14 mouse cellular contexts compared by ENCODE assay signal in genomic region chr2:181691571-181691970, GRCm38 (mm10). TPM values are rescaled to one million over a fixed set of nuclear protein-coding genes. Genes with fewer than 3 reads are reported as not detected.
A peak's percentile ranks its signal among the peaks of the same experiment; 100 is the strongest.
DNase-seq lines count a peak whose midpoint lies in the region; ATAC-seq and TF ChIP-seq lines count a peak whose summit lies in the region.
"Had no signal": no experiment of that assay in that cellular context is flagged by ENCODE, and none has a peak within 500 bp of the region (broad histone marks: within the 10 kb centered on the region; RNA-seq: fewer than 3 reads in every experiment).

No protein-coding gene starts in this region.

- 92% methylated on average over 4 of the region's 4 CpGs for WGBS in kidney, postnatal 0 days
- WGBS in macrophage (ENCODE audit: missing documents), result 9% methylated on average over 4 of the region's 4 CpGs
- 93% methylated on average over 4 of the region's 4 CpGs for WGBS in forebrain, postnatal 0 days

- H3K36me3 ChIP-seq in kidney, postnatal 0 days (ENCODE audit: insufficient read depth, low read length), result peaks cover 15% of the 10 kb centered on the region
- peaks cover 34% of the 10 kb centered on the region; the same call in 1 of the 2 replicates for H3K36me3 ChIP-seq in macrophage (ENCODE audit: inconsistent target)
- H3K36me3 ChIP-seq in forebrain, postnatal 0 days (ENCODE audit: insufficient read depth), result peaks cover 29% of the 10 kb centered on the region

- H3K27ac ChIP-seq in kidney, postnatal 0 days, result no peak overlapping the region
- H3K27ac ChIP-seq in macrophage, result peak overlapping the region; percentile 89
- no peak overlapping the region for H3K27ac ChIP-seq in forebrain, postnatal 0 days (ENCODE audit: low read depth, low read length)
- H3K27ac ChIP-seq: hindbrain, embryonic 15.5 days; midbrain, embryonic 12.5 days had no signal

- H3K79me2 ChIP-seq in macrophage (ENCODE audit: inconsistent target), result peaks cover 49% of the 10 kb centered on the region

- 0 out of 2 replicates have a peak overlapping the region, but pooled peaks have one; percentile 23 for H3K9ac ChIP-seq in kidney, postnatal 0 days (ENCODE audit: low read depth, low read length)
- H3K9ac ChIP-seq in forebrain, postnatal 0 days, result no peak overlapping the region
- H3K9ac ChIP-seq: hindbrain, embryonic 15.5 days; midbrain, embryonic 12.5 days had no signal

- ATAC-seq in kidney, postnatal 0 days (replicated peaks; ENCODE audit: low FRiP score, low read depth), result no peak
- ATAC-seq in forebrain, postnatal 0 days, result no peak

- no peak for TF ChIP-seq CTCF in kidney, postnatal 0 days (IDR thresholded peaks at IDR 0.05; ENCODE audit: low read depth)
- TF ChIP-seq CTCF in forebrain, postnatal 0 days (IDR thresholded peaks at IDR 0.05; ENCODE audit: low read depth), result no peak

- H3K4me2 ChIP-seq in kidney, postnatal 0 days (ENCODE audit: low read length), result no peak overlapping the region; the same call in 1 of the 2 replicates
- no peak overlapping the region for H3K4me2 ChIP-seq in forebrain, postnatal 0 days (ENCODE audit: low read depth)
- H3K4me2 ChIP-seq: midbrain, embryonic 12.5 days had no signal

- H3K27me3 ChIP-seq in kidney, postnatal 0 days (ENCODE audit: insufficient read depth, low read length), result no peaks in the 10 kb centered on the region
- H3K27me3 ChIP-seq in forebrain, postnatal 0 days (ENCODE audit: insufficient read depth, low read length), result no peaks in the 10 kb centered on the region
- H3K27me3 ChIP-seq: hindbrain, embryonic 15.5 days had no signal

- DNase-seq in kidney, postnatal 0 days (ENCODE audit: low spot score), result no peak
- DNase-seq in kidney, adult 9 months, result no peak
- DNase-seq in B cell, adult 2 months, result peak; percentile 58 to 61
- DNase-seq in T-cell, adult 2 months (ENCODE audit: low spot score), result peak; percentile 40
- no peak for DNase-seq in cerebellum, postnatal 14 days
- DNase-seq in forebrain, postnatal 0 days, result no peak
- no peak for DNase-seq in cerebellum, adult 11 months
- DNase-seq: adrenal gland, adult 8-10 months; gastrocnemius, postnatal 36 days; left cerebral cortex, postnatal 4 days had no signal

- no peaks in the 10 kb centered on the region for H3K9me3 ChIP-seq in kidney, postnatal 0 days (replicated peaks; ENCODE audit: low read length)
- H3K9me3 ChIP-seq in forebrain, postnatal 0 days (ENCODE audit: low read length), result no peaks in the 10 kb centered on the region
- H3K9me3 ChIP-seq: hindbrain, embryonic 15.5 days; midbrain, embryonic 12.5 days had no signal

- 0 out of 2 replicates have a peak, but pooled peaks cover 6% of the 10 kb centered on the region for H3K4me1 ChIP-seq in kidney, postnatal 0 days (replicated peaks; ENCODE audit: insufficient read depth, low read length)
- H3K4me1 ChIP-seq in forebrain, postnatal 0 days (ENCODE audit: insufficient read depth), result peaks cover 6% of the 10 kb centered on the region

- no peak overlapping the region for H3K4me3 ChIP-seq in kidney, postnatal 0 days (replicated peaks; ENCODE audit: low read depth, low read length)
- H3K4me3 ChIP-seq in macrophage (ENCODE audit: inconsistent target), result peak overlapping the region; percentile 94
- no peak overlapping the region for H3K4me3 ChIP-seq in forebrain, postnatal 0 days (ENCODE audit: low read depth, low read length)
- H3K4me3 ChIP-seq: hindbrain, embryonic 15.5 days; midbrain, embryonic 12.5 days had no signal

RNA-seq across cellular contexts. Expression of gene Rgs19, which starts 2.2 kb away (rescaled TPM):
- 38.9 and 41.7 TPM in 2 replicates for polyA plus RNA-seq in kidney, postnatal 0 days (2015; fragmentation: Nextera tagmentation; extraction: Ambion mirVana)
- 100 to 1,000 TPM in 2 of 26 experiments, 10 to 100 TPM in 24; 14.2 to 128 (median 48.1) TPM for total RNA-seq in macrophage (2018; cell fraction: chromatin; rRNA removed)
- 100 to 1,000 TPM in 12 of 26 experiments, 10 to 100 TPM in 14; 52.4 to 132 (median 97.4) TPM for total RNA-seq in macrophage (2018; cell fraction: cytosol; rRNA removed)
- total RNA-seq in macrophage (2018; cell fraction: nucleus; rRNA removed), result 100 to 1,000 TPM in 6 of 26 experiments, 10 to 100 TPM in 20; 27.0 to 168 (median 66.2) TPM
- 74.5 to 107 TPM (median 89.4 TPM) in 3 replicates for polyA plus RNA-seq in macrophage (2018)
- total RNA-seq in forebrain, postnatal 0 days (2014; rRNA removed), result 43.7 and 50.2 TPM in 2 replicates
- polyA plus RNA-seq in forebrain, postnatal 0 days (2015; fragmentation: Nextera tagmentation; extraction: Ambion mirVana), result 56.4 and 57.4 TPM in 2 replicates

RNA-seq across cellular contexts. Expression of gene Lkaaear1, which starts 6.7 kb away (rescaled TPM):
- not detected in 2 replicates for polyA plus RNA-seq in kidney, postnatal 0 days (2015; fragmentation: Nextera tagmentation; extraction: Ambion mirVana)
- not detected for total RNA-seq in macrophage (2018; cell fraction: chromatin; rRNA removed)
- total RNA-seq in macrophage (2018; cell fraction: cytosol; rRNA removed), result not detected
- not detected for total RNA-seq in macrophage (2018; cell fraction: nucleus; rRNA removed)
- polyA plus RNA-seq in macrophage (2018), result not detected in 3 replicates
- not detected in 2 replicates for total RNA-seq in forebrain, postnatal 0 days (2014; rRNA removed)
- polyA plus RNA-seq in forebrain, postnatal 0 days (2015; fragmentation: Nextera tagmentation; extraction: Ambion mirVana), result not detected in 2 replicates
- total RNA-seq: adrenal gland, adult 8-10 months; gastrocnemius, postnatal 36 days; left cerebral cortex, postnatal 4 days had no signal
- polyA plus RNA-seq: hindbrain, embryonic 15.5 days; large intestine, adult 2 months; midbrain, embryonic 12.5 days had no signal

RNA-seq across cellular contexts. Expression of gene Tcea2, which starts 11.5 kb away (rescaled TPM):
- 22.6 and 23.4 TPM in 2 replicates for polyA plus RNA-seq in kidney, postnatal 0 days (2015; fragmentation: Nextera tagmentation; extraction: Ambion mirVana)
- total RNA-seq in macrophage (2018; cell fraction: chromatin; rRNA removed), result 10 to 100 TPM in 6 of 26 experiments, 1 to 10 TPM in 20; 2.8 to 16.7 (median 6.9) TPM
- total RNA-seq in macrophage (2018; cell fraction: cytosol; rRNA removed), result 1 to 10 TPM in 8 of 26 experiments, under 1 TPM in 18; 0.38 to 2.1 (median 0.81) TPM
- 10 to 100 TPM in 6 of 26 experiments, 1 to 10 TPM in 20; 2.0 to 15.0 (median 8.1) TPM for total RNA-seq in macrophage (2018; cell fraction: nucleus; rRNA removed)
- 1.5 to 3.2 TPM (median 1.9 TPM) in 3 replicates for polyA plus RNA-seq in macrophage (2018)
- 51.1 and 55.6 TPM in 2 replicates for total RNA-seq in forebrain, postnatal 0 days (2014; rRNA removed)
- 53.8 and 57.5 TPM in 2 replicates for polyA plus RNA-seq in forebrain, postnatal 0 days (2015; fragmentation: Nextera tagmentation; extraction: Ambion mirVana)

RNA-seq across cellular contexts. Expression of gene Sox18, which starts 20.1 kb away (rescaled TPM):
- polyA plus RNA-seq in kidney, postnatal 0 days (2015; fragmentation: Nextera tagmentation; extraction: Ambion mirVana), result 56.6 and 62.2 TPM in 2 replicates
- not detected for total RNA-seq in macrophage (2018; cell fraction: chromatin; rRNA removed)
- not detected for total RNA-seq in macrophage (2018; cell fraction: cytosol; rRNA removed)
- not detected for total RNA-seq in macrophage (2018; cell fraction: nucleus; rRNA removed)
- 0.15 TPM in 1 of 3 replicates, not detected in the others for polyA plus RNA-seq in macrophage (2018)
- 5.4 and 8.9 TPM in 2 replicates for total RNA-seq in forebrain, postnatal 0 days (2014; rRNA removed)
- polyA plus RNA-seq in forebrain, postnatal 0 days (2015; fragmentation: Nextera tagmentation; extraction: Ambion mirVana), result 8.6 and 11.1 TPM in 2 replicates

RNA-seq across cellular contexts. Expression of gene Oprl1, which starts 23.2 kb away (rescaled TPM):
- polyA plus RNA-seq in kidney, postnatal 0 days (2015; fragmentation: Nextera tagmentation; extraction: Ambion mirVana), result 0.19 and 0.25 TPM in 2 replicates
- total RNA-seq in macrophage (2018; cell fraction: chromatin; rRNA removed), result 1 to 10 TPM in 2 of 26 experiments, under 1 TPM in 17, not detected in 7; 0.19 to 1.7 (median 0.63) TPM
- under 1 TPM in 22 of 26 experiments, not detected in 4; 0.04 to 0.17 (median 0.07) TPM for total RNA-seq in macrophage (2018; cell fraction: cytosol; rRNA removed)
- 1 to 10 TPM in 1 of 26 experiments, under 1 TPM in 13, not detected in 12; 0.22 to 2.0 (median 0.41) TPM for total RNA-seq in macrophage (2018; cell fraction: nucleus; rRNA removed)
- 0.12 TPM in 1 of 3 replicates, not detected in the others for polyA plus RNA-seq in macrophage (2018)
- 114 and 134 TPM in 2 replicates for total RNA-seq in forebrain, postnatal 0 days (2014; rRNA removed)
- 51.3 and 62.5 TPM in 2 replicates for polyA plus RNA-seq in forebrain, postnatal 0 days (2015; fragmentation: Nextera tagmentation; extraction: Ambion mirVana)
- total RNA-seq: gastrocnemius, postnatal 36 days had no signal

Comparison
In these comparisons a context has a peak if more than half of its experiments do, and no peak if none do; other contexts are left out.
1. DNase-seq: peak in B cell, adult 2 months (2 of 2) and T-cell, adult 2 months (single experiment); none in kidney, postnatal 0 days (single experiment), kidney, adult 9 months (single experiment), cerebellum, postnatal 14 days (0 of 2), forebrain, postnatal 0 days (single experiment) and cerebellum, adult 11 months (single experiment).